Mouse (Mus musculus) urinary bladder, adult 18-20 months (tissue): ENCODE results near the gene Olfr45.
"Not testable (repeated sequence)": the region's sequence is repeated elsewhere in the genome, so short reads cannot be mapped to it uniquely, and the experiment has no call there.

Source experiments
- DNase-seq, 2 experiments: peaks; one replicate each; pipeline ENCODE4 v3.0.0; 2022; ENCODE audit warnings: low spot score in 2 of 2, mixed read lengths in 2 of 2

The Olfr45 gene

GRCm38 (mm10) chr7:140681651-140682050 is at the start of gene Olfr45:
Olfr45 (plus strand) TSS chr7:140681951.
- DNase-seq, result no peak

- no peak for DNase-seq
These were observed 35.6 kb upstream of the Olfr45 start, which contains the start of gene Olfr53 for GRCm38 (mm10) chr7:140646152-140646551. Olfr53 (plus strand) TSS chr7:140646452.

- no peak for DNase-seq
These were observed 22.1 kb upstream of the Olfr45 start, which contains the start of gene Olfr539 for GRCm38 (mm10) chr7:140659630-140660029. Olfr539 (plus strand) TSS chr7:140659930.

GRCm38 (mm10) chr7:140670693-140671092 is 11.1 kb upstream of the Olfr45 start:
- DNase-seq, result not testable (repeated sequence)

- no peak for DNase-seq
These were observed 5.9 kb upstream of the Olfr45 start for GRCm38 (mm10) chr7:140675863-140676262.

GRCm38 (mm10) chr7:140679591-140679990 is 2.2 kb upstream of the Olfr45 start:
- DNase-seq, result not testable (repeated sequence)

- no peak for DNase-seq
These were observed 15.2 kb downstream of the Olfr45 start, which contains the start of gene Olfr541 for GRCm38 (mm10) chr7:140696967-140697366. Olfr541 (plus strand) TSS chr7:140697267.

GRCm38 (mm10) chr7:140706348-140706747 is 24.6 kb downstream of the Olfr45 start:
- DNase-seq, result no peak

GRCm38 (mm10) chr7:140707536-140708284 is 26.0 kb downstream of the Olfr45 start:
- no peak for DNase-seq

- no peak for DNase-seq
These were observed 35.7 kb downstream of the Olfr45 start for GRCm38 (mm10) chr7:140717155-140718055.

- no peak for DNase-seq
These were observed 39.3 kb downstream of the Olfr45 start for GRCm38 (mm10) chr7:140721095-140721494.

GRCm38 (mm10) chr7:140725558-140725957 is 43.8 kb downstream of the Olfr45 start:
- DNase-seq, result no peak

- no peak for DNase-seq
These were observed 51.4 kb downstream of the Olfr45 start for GRCm38 (mm10) chr7:140733162-140733561.
